Mouse (Mus musculus): ENCODE results near the gene Pigp. TPM values are rescaled to one million over a fixed set of nuclear protein-coding genes. Genes with fewer than 3 reads are reported as not detected.

Pigp gene
- polyA plus RNA-seq, 1 experiment = 11.2 TPM

GRCm38 (mm10) chr16:94379386-94379785 is 7.7 kb upstream of the Pigp start:
- TF ChIP-seq POLR2A (IDR thresholded peaks at IDR 0.05; ENCODE audit: low read depth, low read length) = no peak
- TF ChIP-seq CTCF (IDR thresholded peaks at IDR 0.05; ENCODE audit: extremely low read depth, insufficient read length, insufficient replicate concordance, low read depth, low read length) = no peak
- no peaks in the 10 kb centered on the region for H3K27me3 ChIP-seq (ENCODE audit: control insufficient read depth, insufficient read depth, low read length)
- WGBS = 74% methylated on average over 1 of the region's 1 CpGs

GRCm38 (mm10) chr16:94370915-94371300 is 734 bp downstream of the Pigp start:
- peak overlapping the region; percentile 84 for H3K27ac ChIP-seq (ENCODE audit: insufficient read depth, low read depth, low read length)
- no peaks in the 10 kb centered on the region for H3K27me3 ChIP-seq (ENCODE audit: control insufficient read depth, insufficient read depth, low read length)
- no peaks in the 10 kb centered on the region for H3K36me3 ChIP-seq (ENCODE audit: control insufficient read depth, insufficient read depth, low read length)
- TF ChIP-seq POLR2A (IDR thresholded peaks at IDR 0.05; ENCODE audit: low read depth, low read length) (no peak), CTCF (IDR thresholded peaks at IDR 0.05; ENCODE audit: extremely low read depth, insufficient read length, insufficient replicate concordance, low read depth, low read length) (no peak)
- peaks cover 10% of the 10 kb centered on the region; the same call in 1 of the 2 replicates for H3K4me1 ChIP-seq (ENCODE audit: control insufficient read depth, insufficient read depth, insufficient read length, low read length)
- peak overlapping the region; percentile 90 for H3K4me3 ChIP-seq (ENCODE audit: low read depth, low read length)
- under 1% methylated on average over 43 of the region's 43 CpGs for WGBS

More at GRCm38 (mm10) chr16:94379386-94379785, 7.7 kb upstream of the Pigp start:
- no peaks in the 10 kb centered on the region for H3K36me3 ChIP-seq (ENCODE audit: control insufficient read depth, insufficient read depth, low read length)
- no peak overlapping the region for H3K4me3 ChIP-seq (ENCODE audit: low read depth, low read length)
- H3K27ac ChIP-seq (ENCODE audit: insufficient read depth, low read depth, low read length) = no peak overlapping the region
- H3K4me1 ChIP-seq (ENCODE audit: control insufficient read depth, insufficient read depth, insufficient read length, low read length) = peaks cover 2% of the 10 kb centered on the region; the same call in 1 of the 2 replicates

- under 1% methylated on average over 79 of the region's 79 CpGs for WGBS
- H3K27ac ChIP-seq (ENCODE audit: insufficient read depth, low read depth, low read length) = peak within 1 kb of the TSS; percentile 84
- H3K4me3 ChIP-seq (ENCODE audit: low read depth, low read length) = peak within 1 kb of the TSS; percentile 90
- H3K4me1 ChIP-seq (ENCODE audit: control insufficient read depth, insufficient read depth, insufficient read length, low read length) = peaks cover 10% of the 10 kb centered on the region; the same call in 1 of the 2 replicates
- TF ChIP-seq POLR2A (IDR thresholded peaks at IDR 0.05; ENCODE audit: low read depth, low read length) = no peak; the same call in 1 of the 2 replicates
- no peak for TF ChIP-seq CTCF (IDR thresholded peaks at IDR 0.05; ENCODE audit: extremely low read depth, insufficient read length, insufficient replicate concordance, low read depth, low read length)
- H3K27me3 ChIP-seq (ENCODE audit: control insufficient read depth, insufficient read depth, low read length) = no peaks in the 10 kb centered on the region
- H3K36me3 ChIP-seq (ENCODE audit: control insufficient read depth, insufficient read depth, low read length) = no peaks in the 10 kb centered on the region
These were observed 1.3 kb downstream of the Pigp start, which contains the start of gene Ttc3 for GRCm38 (mm10) chr16:94370173-94370914. Gene Ttc3 (plus strand): TSS chr16:94370618.

- Histone ChIP-seq H3K36me3 (ENCODE audit: control insufficient read depth, insufficient read depth, low read length) (no peaks in the 10 kb centered on the region), H3K4me1 (ENCODE audit: control insufficient read depth, insufficient read depth, insufficient read length, low read length) (peaks cover 8% of the 10 kb centered on the region; the same call in 1 of the 2 replicates), H3K27ac (ENCODE audit: insufficient read depth, low read depth, low read length) (peak overlapping the region; percentile 84), H3K4me3 (ENCODE audit: low read depth, low read length) (peak overlapping the region; percentile 90), H3K27me3 (ENCODE audit: control insufficient read depth, insufficient read depth, low read length) (no peaks in the 10 kb centered on the region)
- WGBS = 2% methylated on average over 6 of the region's 6 CpGs
- TF ChIP-seq POLR2A (IDR thresholded peaks at IDR 0.05; ENCODE audit: low read depth, low read length) = no peak
- TF ChIP-seq CTCF (IDR thresholded peaks at IDR 0.05; ENCODE audit: extremely low read depth, insufficient read length, insufficient replicate concordance, low read depth, low read length) = no peak
These were observed 2.0 kb downstream of the Pigp start for GRCm38 (mm10) chr16:94369596-94370172.

- WGBS = 85% methylated on average over 3 of the region's 3 CpGs
- H3K27me3 ChIP-seq (ENCODE audit: control insufficient read depth, insufficient read depth, low read length) = no peaks in the 10 kb centered on the region
- no peak overlapping the region for H3K27ac ChIP-seq (ENCODE audit: insufficient read depth, low read depth, low read length)
- H3K4me1 ChIP-seq (ENCODE audit: control insufficient read depth, insufficient read depth, insufficient read length, low read length) = peaks cover 8% of the 10 kb centered on the region; the same call in 1 of the 2 replicates
- TF ChIP-seq CTCF (IDR thresholded peaks at IDR 0.05; ENCODE audit: extremely low read depth, insufficient read length, insufficient replicate concordance, low read depth, low read length) (no peak), POLR2A (IDR thresholded peaks at IDR 0.05; ENCODE audit: low read depth, low read length) (no peak)
- no peak overlapping the region for H3K4me3 ChIP-seq (ENCODE audit: low read depth, low read length)
- no peaks in the 10 kb centered on the region for H3K36me3 ChIP-seq (ENCODE audit: control insufficient read depth, insufficient read depth, low read length)
These were observed 6.2 kb downstream of the Pigp start for GRCm38 (mm10) chr16:94365435-94365834.

GRCm38 (mm10) chr16:94363814-94364213 is 7.8 kb downstream of the Pigp start:
- H3K27ac ChIP-seq (ENCODE audit: insufficient read depth, low read depth, low read length) = no peak overlapping the region
- H3K4me3 ChIP-seq (ENCODE audit: low read depth, low read length) = no peak overlapping the region
- WGBS = 86% methylated on average over 4 of the region's 4 CpGs
- H3K36me3 ChIP-seq (ENCODE audit: control insufficient read depth, insufficient read depth, low read length) = no peaks in the 10 kb centered on the region
- no peaks in the 10 kb centered on the region for H3K27me3 ChIP-seq (ENCODE audit: control insufficient read depth, insufficient read depth, low read length)
- TF ChIP-seq POLR2A (IDR thresholded peaks at IDR 0.05; ENCODE audit: low read depth, low read length) = no peak
- H3K4me1 ChIP-seq (ENCODE audit: control insufficient read depth, insufficient read depth, insufficient read length, low read length) = peaks cover 5% of the 10 kb centered on the region; the same call in 1 of the 2 replicates

- no peaks in the 10 kb centered on the region for H3K27me3 ChIP-seq (ENCODE audit: control insufficient read depth, insufficient read depth, low read length)
- H3K4me3 ChIP-seq (ENCODE audit: low read depth, low read length) = no peak overlapping the region
- no peaks in the 10 kb centered on the region for H3K36me3 ChIP-seq (ENCODE audit: control insufficient read depth, insufficient read depth, low read length)
- no peak overlapping the region for H3K27ac ChIP-seq (ENCODE audit: insufficient read depth, low read depth, low read length)
- 59% methylated on average over 10 of the region's 10 CpGs for WGBS
- no peak for TF ChIP-seq CTCF (IDR thresholded peaks at IDR 0.05; ENCODE audit: extremely low read depth, insufficient read length, insufficient replicate concordance, low read depth, low read length)
- TF ChIP-seq POLR2A (IDR thresholded peaks at IDR 0.05; ENCODE audit: low read depth, low read length) = no peak
- peaks cover 5% of the 10 kb centered on the region; the same call in 1 of the 2 replicates for H3K4me1 ChIP-seq (ENCODE audit: control insufficient read depth, insufficient read depth, insufficient read length, low read length)
These were observed 9.3 kb downstream of the Pigp start for GRCm38 (mm10) chr16:94362174-94362873.
